Mouse (Mus musculus) bone marrow macrophage, adult 2 months (primary cell): ENCODE measurements around the gene Otub1.

Experiments used
- CTCF ChIP-seq: IDR thresholded peaks from 2 replicates; pipeline ENCODE4 v1.5.1; 2012; ENCODE audit warnings: low read depth, mild to moderate bottlenecking, low read length, moderate library complexity
- POLR2A ChIP-seq: IDR thresholded peaks from 2 replicates; pipeline ENCODE4 v1.6.1; 2012; ENCODE audit warnings: mild to moderate bottlenecking, low read depth, low read length, borderline replicate concordance

- TF ChIP-seq CTCF (no peak), POLR2A (no peak)
Measured at GRCm38 (mm10) chr19:7240782-7241690, 34.9 kb upstream of the Otub1 start, which contains the start of gene Naa40.
